ENCODE assay signal across 19 mouse cellular contexts in genomic region chr16:24807565-24807964, GRCm38 (mm10).
DNase-seq lines count a peak whose midpoint lies in the region; ATAC-seq and TF ChIP-seq lines count a peak whose summit lies in the region.
"Had no signal": no experiment of that assay in that cellular context is flagged by ENCODE, and none has a peak within 500 bp of the region (broad histone marks: within the 10 kb centered on the region; RNA-seq: fewer than 3 reads in every experiment).

No protein-coding gene starts in this region.

- no peak for TF ChIP-seq CTCF in Patski (IDR thresholded peaks at IDR 0.05)

- no peaks in the 10 kb centered on the region for H3K27me3 ChIP-seq in Patski
- H3K27me3 ChIP-seq: embryonic facial prominence, embryonic 12.5 days; forebrain, embryonic 13.5 days; forebrain, embryonic 15.5 days had no signal

- DNase-seq in heart, adult 11 months, result peak; percentile 79
- DNase-seq in heart, adult 8-10 months (ENCODE audit: low spot score), result no peak
- no peak for DNase-seq in Patski (ENCODE audit: low read depth, low spot score)
- peak; percentile 18 for DNase-seq in mesoderm, embryonic 11.5 days (ENCODE audit: low read depth, low spot score)
- no peak for DNase-seq in gastrocnemius, postnatal 4 days (ENCODE audit: low spot score in 2 of 2)
- DNase-seq: adrenal gland, adult 8-10 months; adrenal gland, postnatal 14 days; adrenal gland, postnatal 36 days; cerebellum, adult 11-12 months; cerebellum, adult 2 months; cerebellum, adult 9-10 months; cerebellum, postnatal 10 days; cerebellum, postnatal 25 days; embryo, embryonic 11 days; forebrain, postnatal 0 days had no signal

- POLR2A ChIA-PET in Patski (lab: Charles Lee), result no interaction called here

- in situ Hi-C loops in Patski (cut with MboI; ENCODE audit: low pct_unique_long_range_greater_than_20kb), result no loop called here

- CTCF ChIA-PET in Patski (lab: Charles Lee), result interaction anchor here (1.6 kb wide), 1 partner anchor 8 kb away, joined by 4 read pairs; no protein-coding TSS in a partner anchor

- ATAC-seq in Patski, result peak; percentile 65
- ATAC-seq: activated CD4-positive, CD25-positive, alpha-beta regulatory T cell, adult 4 months; forebrain, embryonic 13.5 days; forebrain, embryonic 15.5 days; forebrain, postnatal 0 days had no signal

Comparison
In these comparisons a context has a peak if more than half of its experiments do, and no peak if none do; other contexts are left out.
1. DNase-seq: peak in heart, adult 11 months (single experiment) and mesoderm, embryonic 11.5 days (single experiment); none in heart, adult 8-10 months (single experiment), Patski (single experiment) and gastrocnemius, postnatal 4 days (0 of 2).